Mouse (Mus musculus) cortical plate, adult 2 months (tissue): ENCODE data around the gene Cul9.

ENCODE experiments used
- CTCF ChIP-seq: fragments of 200-500 bp; IDR thresholded peaks from 2 replicates; pipeline ENCODE4 v1.5.1; 2011; ENCODE audit warnings: mild to moderate bottlenecking, control low read depth, low read length; ENCODE audit not compliant: insufficient read depth; ENCODE audit errors: extremely low read depth
- POLR2A ChIP-seq: fragments of 200-500 bp; IDR thresholded peaks from 2 replicates; pipeline ENCODE4 v1.6.1; 2011; ENCODE audit warnings: mild to moderate bottlenecking, low read length, control low read depth; ENCODE audit not compliant: insufficient read depth; ENCODE audit errors: extremely low read depth

DNA sequence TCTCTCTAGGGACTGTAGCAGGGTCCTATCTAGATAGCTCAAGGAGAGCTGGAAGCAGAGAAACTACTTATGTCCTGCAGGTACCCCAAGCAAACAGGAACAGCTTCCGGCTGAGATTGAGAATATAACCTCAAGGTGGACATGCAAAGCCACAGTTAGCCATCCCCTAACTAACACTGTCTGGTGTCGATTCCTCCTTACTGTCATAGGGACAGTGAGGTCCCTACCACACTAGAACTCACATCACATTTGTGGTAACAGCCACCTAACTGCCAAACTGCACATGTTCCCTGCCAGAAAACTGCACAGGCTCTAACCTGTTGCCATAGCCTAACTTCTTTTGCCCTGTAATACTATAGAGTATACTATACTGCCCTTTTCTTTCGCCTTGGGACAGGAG is 7.7 kb upstream of the Cul9 start:
- TF ChIP-seq POLR2A, result no peak
- no peak for TF ChIP-seq CTCF
